Mouse (Mus musculus) bone marrow, adult 2 months (tissue): ENCODE measurements around the gene Chaf1b. TPM values are rescaled to one million over a fixed set of nuclear protein-coding genes. Genes with fewer than 3 reads are reported as not detected.

ENCODE experiments used
- H3K27ac ChIP-seq: fragments of 200-500 bp; 2 replicates; pipeline ENCODE4 v1.5.1; 2012; ENCODE audit warnings: low read depth, mild to moderate bottlenecking, control low read depth, inconsistent platforms, low read length; ENCODE audit not compliant: control insufficient read depth, poor library complexity, insufficient read depth
- H3K4me1 ChIP-seq: fragments of 200-500 bp; 2 replicates; pipeline ENCODE4 v1.6.1; 2011; ENCODE audit warnings: low read length; ENCODE audit not compliant: control insufficient read depth, insufficient read depth
- H3K4me3 ChIP-seq: fragments of 200-500 bp; replicated peaks from 2 replicates; pipeline ENCODE3; 2011; ENCODE audit warnings: mild to moderate bottlenecking, low read depth, low read length, control low read depth; ENCODE audit not compliant: control insufficient read depth
- CTCF ChIP-seq: fragments of 200-500 bp; IDR thresholded peaks from 2 replicates; pipeline ENCODE4 v1.5.1; 2011; ENCODE audit warnings: low read length, control low read depth; ENCODE audit not compliant: control insufficient read depth, insufficient read depth
- POLR2A ChIP-seq: fragments of 200-500 bp; IDR thresholded peaks from 2 replicates; pipeline ENCODE4 v1.6.1; 2011; ENCODE audit warnings: low read depth, mild to moderate bottlenecking, control low read depth, low read length, borderline replicate concordance; ENCODE audit not compliant: control insufficient read depth
- WGBS: fragments of 180-500 bp; shearing (Covaris S2); methylation state at CpG from one replicate; pipeline ENCODE4 v1.1.7; 2018; 5-methylcytosine and 5-hydroxymethylcytosine counted together
- polyA plus RNA-seq: library from polyadenylated mRNA; stranded (reverse); fragments of >200 nt; gene quantifications from 2 replicates; pipeline ENCODE4 v1.2.4, GENCODE M21; 2011; ENCODE audit warnings: low replicate concordance; ENCODE audit not compliant: missing spikeins, insufficient read depth, insufficient read length

Chaf1b gene
- polyA plus RNA-seq, 1 experiment, result 39.4 TPM

DNA sequence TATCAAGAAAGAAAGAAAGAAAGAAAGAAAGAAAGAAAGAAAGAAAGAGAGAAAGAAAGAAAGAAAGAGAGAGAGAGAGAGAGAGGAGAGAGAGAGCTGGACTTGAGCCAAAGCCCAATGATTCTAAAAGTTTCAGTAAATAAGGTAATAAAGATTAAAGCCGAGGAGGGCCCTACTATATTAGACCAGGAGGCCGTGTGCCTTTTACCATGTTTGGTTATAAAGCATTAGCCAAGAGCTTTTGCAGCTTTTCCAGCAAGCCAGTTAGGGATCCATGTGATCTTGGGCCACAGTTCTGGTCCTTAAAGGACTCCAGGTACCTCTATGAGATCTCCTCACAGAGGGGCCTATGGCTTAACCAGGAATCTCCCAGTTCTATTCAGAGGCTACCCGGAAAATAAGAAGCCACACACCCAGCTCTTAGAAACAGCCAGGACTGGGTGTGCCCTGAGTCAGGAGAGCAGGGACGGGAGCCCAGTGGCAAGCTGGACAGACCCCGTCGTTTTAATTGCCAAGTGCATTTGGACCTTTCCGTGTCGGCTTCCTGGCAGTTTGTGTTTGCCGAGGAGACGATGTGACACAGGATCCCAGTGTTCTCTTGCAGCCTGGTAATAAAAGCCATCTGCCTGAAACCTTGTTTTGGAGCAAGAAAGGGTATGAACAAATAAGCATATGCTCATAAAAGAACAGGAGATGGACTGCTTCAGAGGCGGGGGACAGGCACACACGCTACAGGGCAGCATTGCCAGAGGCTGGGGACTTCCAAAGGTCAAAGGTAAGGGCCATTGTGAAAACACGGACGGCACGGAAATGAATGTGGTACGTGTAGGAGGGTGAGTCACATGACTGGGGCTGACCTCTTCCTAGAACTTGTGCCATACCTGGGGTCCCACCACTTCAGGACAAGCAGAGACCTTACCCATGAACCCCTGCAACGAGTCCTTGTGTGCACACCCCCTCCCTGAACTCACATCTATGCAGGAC, 48.8 kb downstream of the Chaf1b start:
- no peak overlapping the region for H3K4me3 ChIP-seq
- TF ChIP-seq POLR2A (no peak), CTCF (no peak)
- WGBS, result 83% methylated on average over 17 of the region's 17 CpGs
- H3K4me1 ChIP-seq, result peaks cover 2% of the 10 kb centered on the region
- no peak overlapping the region for H3K27ac ChIP-seq

DNA sequence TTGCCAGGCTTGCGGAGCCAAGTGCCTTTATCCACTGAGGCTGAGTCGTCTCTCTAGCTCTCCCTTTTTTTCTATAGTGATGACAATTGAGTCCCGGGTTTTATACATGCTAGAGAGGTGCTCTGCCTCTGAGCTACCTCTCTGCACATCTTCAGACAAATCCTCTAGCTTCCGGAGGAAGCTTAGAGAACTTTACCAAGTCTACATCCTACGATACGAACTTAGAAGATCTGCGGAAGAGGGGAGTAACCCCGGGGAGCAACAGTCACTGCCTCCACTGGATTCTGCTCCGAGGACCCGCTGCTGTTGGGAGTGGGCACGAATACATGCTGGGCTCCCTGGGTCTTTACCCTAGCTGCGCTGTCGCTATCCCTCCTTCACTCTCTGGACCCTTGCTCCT, 50.9 kb downstream of the Chaf1b start:
- Histone ChIP-seq H3K4me3 (no peak overlapping the region), H3K27ac (no peak overlapping the region), H3K4me1 (peaks cover 2% of the 10 kb centered on the region)
- WGBS, result 27% methylated on average over 13 of the region's 13 CpGs
- TF ChIP-seq POLR2A (no peak), CTCF (no peak)

DNA sequence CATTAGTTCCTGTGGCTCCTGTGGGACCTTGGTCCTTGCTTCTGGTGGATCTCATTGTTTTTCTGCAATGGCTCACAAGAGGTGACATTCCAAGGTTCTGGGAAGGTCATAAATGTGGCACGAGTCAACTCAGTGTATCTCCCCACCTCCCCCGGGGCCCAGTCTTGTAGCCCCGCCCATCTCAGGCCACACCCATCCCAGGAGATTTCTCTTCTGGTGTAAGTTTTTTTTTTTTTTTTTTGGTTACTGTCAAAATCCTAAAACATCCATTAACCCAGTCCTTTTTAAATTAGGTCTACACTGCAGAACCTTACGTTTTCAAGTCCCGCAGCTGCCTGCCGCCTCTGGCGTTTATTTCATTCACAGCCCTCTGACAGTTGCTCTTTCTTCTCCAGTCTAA, 51.3 kb downstream of the Chaf1b start:
- no peak overlapping the region for H3K27ac ChIP-seq

DNA sequence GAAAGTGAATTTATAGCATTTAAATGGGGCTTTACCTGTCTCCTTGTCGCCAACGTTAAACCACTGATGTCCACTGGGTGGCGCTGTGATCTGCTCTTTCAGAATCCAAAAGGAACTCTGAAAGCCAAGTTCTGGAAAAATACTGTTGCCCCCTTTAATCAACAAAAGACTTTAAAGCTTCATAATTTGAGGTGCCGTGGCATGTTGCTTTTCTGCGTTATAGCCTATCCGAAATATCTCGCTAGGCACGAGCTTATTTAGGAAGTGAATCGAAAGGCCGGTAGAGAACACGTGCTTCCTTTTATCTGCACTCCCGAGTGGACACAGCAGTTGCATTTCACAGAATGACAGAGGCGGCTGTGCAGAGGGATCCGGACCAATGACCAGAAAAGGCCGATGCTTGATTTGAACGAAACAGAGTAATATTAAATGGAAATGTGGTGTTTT, 54.7 kb downstream of the Chaf1b start:
- Histone ChIP-seq H3K4me1 (peaks cover 2% of the 10 kb centered on the region), H3K27ac (no peak overlapping the region), H3K4me3 (no peak overlapping the region)
- TF ChIP-seq POLR2A (no peak), CTCF (peak; percentile 49)
- 2% methylated on average over 16 of the region's 16 CpGs for WGBS

More for the DNA sequence above, 51.3 kb downstream of the Chaf1b start:
- H3K4me3 ChIP-seq, result no peak overlapping the region
- WGBS, result 24% methylated on average over 7 of the region's 7 CpGs
- H3K4me1 ChIP-seq, result peaks cover 2% of the 10 kb centered on the region
- TF ChIP-seq POLR2A (no peak), CTCF (no peak)

DNA sequence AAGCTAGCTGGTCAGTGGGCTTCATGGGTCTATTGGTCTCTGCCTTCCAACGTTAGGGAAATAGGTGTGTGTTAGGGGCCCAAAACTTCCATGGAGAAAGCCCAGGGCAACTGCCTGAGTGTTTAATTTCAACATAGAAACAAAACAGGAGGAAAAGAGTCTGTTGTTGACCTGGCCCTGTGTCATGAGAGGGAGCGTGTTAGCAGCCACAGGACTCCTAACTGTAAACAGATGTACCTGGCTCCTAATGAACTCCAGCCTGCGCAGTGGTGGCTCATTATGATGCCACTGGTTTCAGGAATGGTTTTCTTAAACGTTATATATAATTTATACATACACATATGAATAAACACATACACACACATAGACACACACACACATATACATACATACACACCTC, 56.3 kb downstream of the Chaf1b start:
- TF ChIP-seq CTCF, result no peak
- no peak for TF ChIP-seq POLR2A
- Histone ChIP-seq H3K4me3 (no peak overlapping the region), H3K27ac (no peak overlapping the region), H3K4me1 (no peaks in the 10 kb centered on the region; the same call in 1 of the 2 replicates)
- 83% methylated on average over 4 of the region's 4 CpGs for WGBS

DNA sequence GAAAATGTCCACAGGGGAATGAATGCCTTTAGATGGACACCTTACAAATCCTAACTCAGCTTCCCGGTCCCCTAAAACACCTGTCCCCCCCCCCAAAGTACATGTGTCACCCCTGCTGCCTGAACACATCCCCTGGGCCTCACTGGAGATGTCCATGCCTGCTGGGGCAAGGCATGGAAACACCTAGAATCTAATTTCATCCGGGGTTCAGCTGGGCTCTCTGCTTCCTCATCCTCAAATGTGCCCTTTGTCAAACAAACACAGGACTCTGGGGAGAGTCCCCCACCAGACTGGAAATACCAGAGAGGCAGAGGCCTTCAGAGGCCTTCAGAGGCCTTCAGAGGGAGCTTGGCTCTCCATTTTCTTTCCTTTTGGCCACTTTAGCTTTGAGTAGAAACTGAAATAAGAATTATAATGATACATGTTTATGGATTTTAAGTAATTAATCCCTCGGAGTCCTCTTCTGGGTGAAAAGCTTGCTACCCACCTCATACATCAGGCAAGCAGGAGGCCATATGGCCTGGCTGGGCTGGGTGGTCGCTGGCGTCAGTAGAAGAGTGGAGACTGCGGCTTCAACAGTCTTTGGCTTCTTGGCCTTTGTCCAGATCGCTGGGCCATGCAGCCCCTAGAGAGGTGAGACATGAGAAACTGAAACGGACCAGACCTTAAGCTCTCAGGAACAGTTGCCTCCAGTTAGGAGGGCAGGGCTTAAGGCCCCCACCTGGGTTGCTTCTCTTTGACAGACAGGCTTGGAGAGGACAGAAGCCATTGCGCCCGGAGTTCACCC, 58.3 kb downstream of the Chaf1b start:
- TF ChIP-seq POLR2A (no peak), CTCF (no peak)
- WGBS, result 76% methylated on average over 10 of the region's 10 CpGs
- Histone ChIP-seq H3K4me3 (no peak overlapping the region), H3K27ac (no peak overlapping the region; the same call in 1 of the 2 replicates), H3K4me1 (no peaks in the 10 kb centered on the region; the same call in 1 of the 2 replicates)

DNA sequence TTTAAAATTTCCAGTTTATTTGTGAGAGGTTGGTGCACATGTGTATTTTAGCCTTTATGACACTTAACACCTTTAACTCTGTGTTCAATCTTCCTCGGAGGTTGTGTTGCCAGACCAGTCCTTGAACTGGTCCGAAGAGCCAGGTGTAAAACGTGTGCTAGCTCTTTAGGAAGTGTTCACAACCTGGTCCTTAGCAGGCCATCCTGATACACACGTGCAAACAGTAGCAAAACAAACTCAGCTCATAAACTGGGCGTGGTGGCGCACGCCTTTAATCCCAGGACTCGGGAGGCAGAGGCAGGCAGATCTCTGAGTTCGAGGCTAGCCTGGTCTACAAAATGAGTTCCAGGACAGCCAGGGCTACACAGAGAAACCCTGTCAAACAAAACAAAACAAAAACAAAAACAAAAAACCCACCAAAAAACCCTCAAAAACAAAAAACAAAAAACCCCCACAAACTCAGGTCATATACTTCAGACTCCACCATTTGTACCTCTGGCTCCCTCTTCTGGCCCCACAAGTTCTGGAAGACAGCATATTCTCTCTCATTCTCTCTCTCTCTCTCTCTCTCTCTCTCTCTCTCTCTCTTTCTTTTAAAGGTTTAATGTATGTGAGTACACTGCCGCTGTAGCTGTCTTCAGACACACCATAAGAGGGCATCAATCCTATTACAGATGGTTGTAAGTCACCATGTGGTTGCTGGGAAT, 59.2 kb downstream of the Chaf1b start:
- Histone ChIP-seq H3K4me3 (no peak overlapping the region), H3K27ac (no peak overlapping the region), H3K4me1 (no peaks in the 10 kb centered on the region; the same call in 1 of the 2 replicates)
- 76% methylated on average over 10 of the region's 10 CpGs for WGBS
- TF ChIP-seq POLR2A (no peak), CTCF (no peak)
